Mouse (Mus musculus): Measurements from ENCODE around the gene Aftph. TPM values are rescaled to one million over a fixed set of nuclear protein-coding genes. Genes with fewer than 3 reads are reported as not detected.

Aftph gene
- polyA plus RNA-seq, 1 experiment from 2014 or later: 44.8 TPM

DNA sequence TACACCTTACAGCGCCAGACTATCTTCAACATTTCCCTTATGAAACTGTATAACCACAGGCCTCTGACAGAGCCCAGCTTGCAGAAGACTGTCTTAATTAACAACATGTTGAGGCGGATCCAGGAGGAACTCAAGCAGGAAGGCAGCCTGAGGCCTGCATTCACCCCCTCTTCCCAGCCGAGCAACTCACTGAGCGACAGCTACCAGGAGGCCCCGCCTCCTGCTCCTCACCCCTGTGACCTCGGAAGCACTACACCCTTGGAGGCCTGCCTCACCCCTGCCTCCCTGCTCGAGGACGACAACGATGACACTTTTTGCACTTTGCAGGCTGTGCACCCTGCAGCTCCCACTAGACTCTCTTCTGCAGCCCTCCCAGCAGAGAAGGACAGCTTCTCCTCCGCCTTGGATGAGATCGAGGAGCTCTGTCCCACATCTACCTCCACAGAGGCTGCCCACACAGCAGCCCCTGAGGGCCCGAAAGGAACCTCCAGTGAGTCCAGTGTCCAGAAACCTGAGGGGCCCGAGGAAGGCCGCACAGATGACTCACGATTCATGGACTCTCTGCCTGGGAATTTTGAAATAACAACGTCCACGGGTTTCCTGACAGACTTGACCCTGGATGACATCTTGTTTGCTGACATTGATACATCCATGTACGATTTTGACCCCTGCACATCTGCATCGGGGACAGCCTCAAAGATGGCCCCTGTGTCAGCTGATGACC lies 93.3 kb downstream of the Aftph start:
- Histone ChIP-seq H3K9ac (replicated peaks; ENCODE audit: low read length) (no peak overlapping the region), H3K4me3 (replicated peaks; ENCODE audit: low read depth, low read length) (no peak overlapping the region), H3K27ac (replicated peaks; ENCODE audit: low read depth, low read length) (no peak overlapping the region), H3K4me1 (ENCODE audit: control insufficient read depth, insufficient read depth, low read length) (peaks cover 38% of the 10 kb centered on the region), H3K36me3 (ENCODE audit: control insufficient read depth, insufficient read depth, low read length) (peaks cover 3% of the 10 kb centered on the region; the same call in 1 of the 2 replicates), H3K9me3 (ENCODE audit: control insufficient read depth, low read length) (no peaks in the 10 kb centered on the region), H3K4me2 (ENCODE audit: low read length) (no peak overlapping the region), H3K27me3 (ENCODE audit: control insufficient read depth, insufficient read depth, low read length) (no peaks in the 10 kb centered on the region)
- no peak for ATAC-seq (ENCODE audit: low FRiP score, low TSS enrichment)
- WGBS: 48% methylated on average over 19 of the region's 19 CpGs
- DNase-seq: no peak

DNA sequence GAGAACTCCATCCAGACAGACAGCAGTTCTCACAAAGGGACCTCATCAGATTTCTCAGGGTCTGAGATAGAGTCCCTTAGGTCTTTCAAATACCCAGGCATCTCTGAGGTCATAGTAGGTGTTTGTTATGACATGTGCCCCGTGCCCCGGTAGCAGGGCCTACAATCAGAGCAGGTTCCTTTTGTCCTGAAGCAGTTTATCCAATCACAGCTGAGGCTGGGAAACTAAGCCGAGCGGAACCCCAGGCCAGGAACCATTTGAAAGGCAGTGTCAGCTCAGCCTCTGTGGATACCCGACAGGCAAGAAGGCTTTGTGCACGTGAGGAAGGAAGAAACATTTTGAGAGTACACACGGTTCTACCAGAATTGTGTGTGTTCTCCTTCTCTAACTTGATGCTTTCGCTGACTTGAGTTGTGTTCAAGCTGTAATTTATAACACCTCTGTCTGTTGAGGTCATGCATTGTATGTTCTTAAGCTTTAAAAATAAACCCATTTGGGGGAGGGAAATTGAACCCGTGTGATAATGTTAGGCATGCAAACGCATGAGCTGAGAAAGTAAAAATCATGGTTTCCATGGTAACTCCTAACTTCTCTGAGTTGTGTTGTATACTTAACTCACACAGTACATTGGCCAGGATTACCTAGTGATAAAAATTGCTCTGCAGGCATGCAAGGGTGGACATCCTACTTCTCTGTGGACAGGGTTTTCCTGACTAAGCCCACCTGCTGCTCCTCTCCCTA lies 94.2 kb downstream of the Aftph start:
- no peaks in the 10 kb centered on the region for H3K27me3 ChIP-seq (ENCODE audit: control insufficient read depth, insufficient read depth, low read length)
- H3K27ac ChIP-seq (replicated peaks; ENCODE audit: low read depth, low read length): no peak overlapping the region
- peaks cover 3% of the 10 kb centered on the region; the same call in 1 of the 2 replicates for H3K36me3 ChIP-seq (ENCODE audit: control insufficient read depth, insufficient read depth, low read length)
- H3K4me2 ChIP-seq (ENCODE audit: low read length): no peak overlapping the region
- H3K9ac ChIP-seq (replicated peaks; ENCODE audit: low read length): no peak overlapping the region
- ATAC-seq (ENCODE audit: low FRiP score, low TSS enrichment) (no peak), DNase-seq (peak; percentile 54)
- peaks cover 38% of the 10 kb centered on the region for H3K4me1 ChIP-seq (ENCODE audit: control insufficient read depth, insufficient read depth, low read length)
- WGBS: 18% methylated on average over 10 of the region's 10 CpGs
- H3K9me3 ChIP-seq (ENCODE audit: control insufficient read depth, low read length): no peaks in the 10 kb centered on the region
- no peak overlapping the region for H3K4me3 ChIP-seq (replicated peaks; ENCODE audit: low read depth, low read length)

DNA sequence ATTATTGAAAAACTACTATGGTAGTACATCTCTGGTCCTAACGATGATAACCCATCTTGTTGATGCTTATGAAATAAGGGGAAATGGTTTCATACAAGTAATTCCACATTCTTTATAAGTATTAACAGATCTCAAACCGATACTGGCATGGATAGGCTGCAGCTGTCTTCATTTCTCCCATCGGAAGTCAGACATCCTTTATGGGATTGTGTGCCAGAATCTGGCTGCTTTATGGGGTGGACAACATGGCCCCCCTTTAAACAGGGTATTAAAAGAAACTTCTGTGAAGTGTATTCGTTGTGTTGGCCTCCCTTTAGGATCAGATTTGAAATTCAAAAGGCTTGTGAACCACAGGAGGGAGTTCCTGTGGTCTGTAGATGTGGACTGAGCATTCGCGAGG lies 95.2 kb downstream of the Aftph start:
- 35% methylated on average over 6 of the region's 6 CpGs for WGBS

DNA sequence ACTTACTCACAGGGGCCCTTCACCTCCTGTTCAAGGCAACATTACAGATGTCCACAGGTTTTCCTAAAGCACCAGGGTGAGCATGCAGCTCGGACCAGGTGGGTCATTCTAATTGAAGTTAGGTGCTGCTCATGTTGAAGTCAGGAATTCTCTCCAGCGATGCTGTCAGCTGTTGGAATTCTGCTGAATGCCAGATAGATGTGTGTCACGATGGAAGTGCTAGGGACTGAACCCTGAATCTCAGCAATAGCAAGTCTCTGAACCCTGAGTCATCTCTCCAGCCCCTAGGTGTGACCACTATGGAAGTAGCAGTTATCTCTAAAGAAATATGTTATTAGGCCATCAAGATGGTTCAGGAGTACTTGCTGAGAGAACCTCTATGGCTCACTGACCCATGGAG lies 95.9 kb downstream of the Aftph start:
- Histone ChIP-seq H3K27me3 (ENCODE audit: control insufficient read depth, insufficient read depth, low read length) (no peaks in the 10 kb centered on the region), H3K4me3 (replicated peaks; ENCODE audit: low read depth, low read length) (no peak overlapping the region), H3K27ac (replicated peaks; ENCODE audit: low read depth, low read length) (no peak overlapping the region), H3K36me3 (ENCODE audit: control insufficient read depth, insufficient read depth, low read length) (peaks cover 3% of the 10 kb centered on the region; the same call in 1 of the 2 replicates), H3K4me1 (ENCODE audit: control insufficient read depth, insufficient read depth, low read length) (peaks cover 38% of the 10 kb centered on the region), H3K4me2 (ENCODE audit: low read length) (no peak overlapping the region), H3K9ac (replicated peaks; ENCODE audit: low read length) (no peak overlapping the region), H3K9me3 (ENCODE audit: control insufficient read depth, low read length) (no peaks in the 10 kb centered on the region)
- ATAC-seq (ENCODE audit: low FRiP score, low TSS enrichment) (no peak), DNase-seq (no peak)
- WGBS: 70% methylated on average over 3 of the region's 3 CpGs

More for the DNA sequence above, 95.2 kb downstream of the Aftph start:
- H3K9me3 ChIP-seq (ENCODE audit: control insufficient read depth, low read length): no peaks in the 10 kb centered on the region
- no peak for DNase-seq
- peaks cover 3% of the 10 kb centered on the region; the same call in 1 of the 2 replicates for H3K36me3 ChIP-seq (ENCODE audit: control insufficient read depth, insufficient read depth, low read length)
- no peak overlapping the region; the same call in 1 of the 2 replicates for H3K9ac ChIP-seq (replicated peaks; ENCODE audit: low read length)
- ATAC-seq (ENCODE audit: low FRiP score, low TSS enrichment): no peak
- peaks cover 38% of the 10 kb centered on the region for H3K4me1 ChIP-seq (ENCODE audit: control insufficient read depth, insufficient read depth, low read length)
- H3K27ac ChIP-seq (replicated peaks; ENCODE audit: low read depth, low read length): no peak overlapping the region
- no peak overlapping the region for H3K4me3 ChIP-seq (replicated peaks; ENCODE audit: low read depth, low read length)
- no peak overlapping the region for H3K4me2 ChIP-seq (ENCODE audit: low read length)
- H3K27me3 ChIP-seq (ENCODE audit: control insufficient read depth, insufficient read depth, low read length): no peaks in the 10 kb centered on the region

DNA sequence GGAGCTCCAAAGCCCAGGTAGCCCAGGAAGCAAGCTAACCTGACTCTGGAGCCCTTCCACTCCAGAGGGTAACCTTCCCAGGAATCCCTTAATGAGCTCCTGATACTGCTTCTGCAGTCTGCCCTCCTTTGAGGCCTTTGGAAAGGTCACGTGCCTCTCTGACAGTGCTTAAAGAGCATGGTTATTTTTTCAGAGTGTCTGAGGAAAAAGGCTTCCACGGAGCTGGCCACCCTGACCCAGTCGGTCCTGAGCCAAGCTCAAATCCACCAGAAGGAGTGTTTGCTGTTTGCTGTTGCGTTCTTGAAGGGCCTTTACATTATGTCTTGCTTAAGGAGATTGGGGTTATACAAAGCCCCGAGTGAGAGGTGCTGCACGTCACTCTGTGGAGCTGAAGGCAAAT lies 96.5 kb downstream of the Aftph start:
- DNase-seq: no peak
- H3K36me3 ChIP-seq (ENCODE audit: control insufficient read depth, insufficient read depth, low read length): peaks cover 3% of the 10 kb centered on the region; the same call in 1 of the 2 replicates
- no peaks in the 10 kb centered on the region for H3K9me3 ChIP-seq (ENCODE audit: control insufficient read depth, low read length)
- peaks cover 39% of the 10 kb centered on the region for H3K4me1 ChIP-seq (ENCODE audit: control insufficient read depth, insufficient read depth, low read length)
- H3K27me3 ChIP-seq (ENCODE audit: control insufficient read depth, insufficient read depth, low read length): no peaks in the 10 kb centered on the region
- ATAC-seq (ENCODE audit: low FRiP score, low TSS enrichment): no peak
- WGBS: 42% methylated on average over 6 of the region's 6 CpGs
- H3K4me3 ChIP-seq (replicated peaks; ENCODE audit: low read depth, low read length): no peak overlapping the region
- H3K9ac ChIP-seq (replicated peaks; ENCODE audit: low read length): no peak overlapping the region
- H3K4me2 ChIP-seq (ENCODE audit: low read length): no peak overlapping the region
- H3K27ac ChIP-seq (replicated peaks; ENCODE audit: low read depth, low read length): no peak overlapping the region

DNA sequence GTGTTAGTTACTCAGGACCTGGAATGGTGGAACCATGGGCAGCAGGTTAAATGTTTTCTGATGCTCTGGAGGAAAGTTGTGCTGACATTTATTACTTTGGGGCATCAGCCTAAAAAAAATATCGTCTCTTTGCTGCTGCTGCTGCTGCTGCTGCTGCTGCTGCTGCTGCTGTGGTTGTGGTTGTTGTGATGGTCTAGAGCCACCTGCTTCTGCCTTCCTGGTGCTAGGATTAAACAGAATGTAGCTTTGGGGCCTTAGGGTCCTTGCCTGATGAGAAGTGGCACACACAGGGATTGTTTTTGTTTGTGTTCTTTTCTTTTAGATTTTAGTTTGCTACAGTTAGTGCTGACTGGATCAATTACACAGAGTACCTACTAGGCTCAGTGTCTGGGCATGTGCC lies 97.2 kb downstream of the Aftph start:
- Histone ChIP-seq H3K4me2 (ENCODE audit: low read length) (no peak overlapping the region), H3K4me1 (ENCODE audit: control insufficient read depth, insufficient read depth, low read length) (peaks cover 43% of the 10 kb centered on the region), H3K36me3 (ENCODE audit: control insufficient read depth, insufficient read depth, low read length) (peaks cover 3% of the 10 kb centered on the region; the same call in 1 of the 2 replicates), H3K4me3 (replicated peaks; ENCODE audit: low read depth, low read length) (no peak overlapping the region), H3K27ac (replicated peaks; ENCODE audit: low read depth, low read length) (no peak overlapping the region), H3K27me3 (ENCODE audit: control insufficient read depth, insufficient read depth, low read length) (no peaks in the 10 kb centered on the region), H3K9me3 (ENCODE audit: control insufficient read depth, low read length) (no peaks in the 10 kb centered on the region), H3K9ac (replicated peaks; ENCODE audit: low read length) (no peak overlapping the region)
- 73% methylated on average over 1 of the region's 1 CpGs for WGBS
- ATAC-seq (ENCODE audit: low FRiP score, low TSS enrichment): no peak
- DNase-seq: no peak

DNA sequence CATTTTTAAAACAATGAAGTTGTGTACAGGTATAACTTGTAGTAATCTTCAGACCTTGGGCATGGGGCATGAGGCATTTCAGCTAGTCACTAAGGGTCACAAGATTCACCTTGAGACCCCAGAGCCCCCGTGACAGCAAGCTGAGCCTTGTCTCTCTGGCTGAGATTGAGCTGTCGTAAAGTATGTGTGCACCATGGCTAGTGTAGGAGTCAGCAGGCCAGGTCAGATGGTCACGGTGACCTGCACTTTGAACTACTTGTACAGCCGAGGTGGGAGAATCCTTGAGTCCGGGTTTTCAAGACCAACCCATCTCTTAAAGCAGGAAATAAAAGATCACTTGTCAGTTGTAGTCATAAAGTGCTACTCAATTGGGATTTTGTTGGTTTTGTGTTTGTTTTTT lies 98.2 kb downstream of the Aftph start:
- H3K36me3 ChIP-seq (ENCODE audit: control insufficient read depth, insufficient read depth, low read length): peaks cover 2% of the 10 kb centered on the region; the same call in 1 of the 2 replicates
- H3K4me1 ChIP-seq (ENCODE audit: control insufficient read depth, insufficient read depth, low read length): peaks cover 42% of the 10 kb centered on the region
- no peak overlapping the region for H3K4me2 ChIP-seq (ENCODE audit: low read length)
- no peak overlapping the region for H3K27ac ChIP-seq (replicated peaks; ENCODE audit: low read depth, low read length)
- no peaks in the 10 kb centered on the region for H3K27me3 ChIP-seq (ENCODE audit: control insufficient read depth, insufficient read depth, low read length)
- ATAC-seq (ENCODE audit: low FRiP score, low TSS enrichment) (no peak), DNase-seq (no peak)
- no peaks in the 10 kb centered on the region for H3K9me3 ChIP-seq (ENCODE audit: control insufficient read depth, low read length)
- no peak overlapping the region for H3K9ac ChIP-seq (replicated peaks; ENCODE audit: low read length)
- WGBS: 65% methylated on average over 5 of the region's 5 CpGs
- H3K4me3 ChIP-seq (replicated peaks; ENCODE audit: low read depth, low read length): no peak overlapping the region

DNA sequence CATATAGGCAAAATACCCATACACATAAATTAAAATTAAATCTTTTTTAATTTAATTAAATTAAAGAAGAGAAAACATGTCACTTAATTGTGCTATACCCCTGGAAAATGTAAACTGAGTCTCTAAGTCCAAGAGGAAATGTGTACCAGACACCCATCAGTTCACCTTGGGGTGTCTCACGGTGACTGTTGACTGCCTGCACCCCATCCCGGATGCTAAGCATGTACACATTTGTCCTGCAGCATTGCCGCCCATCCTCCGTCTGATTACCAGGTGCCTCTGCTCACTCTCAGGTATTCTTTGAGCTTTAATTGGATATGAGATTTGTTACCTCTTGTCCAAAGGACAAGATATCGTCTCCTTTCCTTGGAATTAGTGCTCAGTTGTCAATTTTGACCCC lies 99.1 kb downstream of the Aftph start:
- ATAC-seq (ENCODE audit: low FRiP score, low TSS enrichment) (no peak), DNase-seq (no peak)
- no peak overlapping the region for H3K4me3 ChIP-seq (replicated peaks; ENCODE audit: low read depth, low read length)
- no peaks in the 10 kb centered on the region for H3K36me3 ChIP-seq (ENCODE audit: control insufficient read depth, insufficient read depth, low read length)
- peaks cover 34% of the 10 kb centered on the region for H3K4me1 ChIP-seq (ENCODE audit: control insufficient read depth, insufficient read depth, low read length)
- 78% methylated on average over 5 of the region's 5 CpGs for WGBS
- no peaks in the 10 kb centered on the region for H3K27me3 ChIP-seq (ENCODE audit: control insufficient read depth, insufficient read depth, low read length)
- no peak overlapping the region for H3K27ac ChIP-seq (replicated peaks; ENCODE audit: low read depth, low read length)
- no peaks in the 10 kb centered on the region for H3K9me3 ChIP-seq (ENCODE audit: control insufficient read depth, low read length)
- no peak overlapping the region for H3K4me2 ChIP-seq (ENCODE audit: low read length)
- no peak overlapping the region for H3K9ac ChIP-seq (replicated peaks; ENCODE audit: low read length)
